ENCODE assay signal across 11 mouse cellular contexts in genomic region chr3:40408921-40409488, GRCm38 (mm10).
DNase-seq lines count a peak whose midpoint lies in the region; ATAC-seq lines count a peak whose summit lies in the region.
"Had no signal": no experiment of that assay in that cellular context is flagged by ENCODE, and none has a peak within 500 bp of the region (broad histone marks: within the 10 kb centered on the region; RNA-seq: fewer than 3 reads in every experiment).

No protein-coding gene starts in this region.

- 54% methylated on average over 5 of the region's 5 CpGs for WGBS in midbrain, embryonic 11.5 days
- WGBS in midbrain, embryonic 14.5 days, result 46% methylated on average over 5 of the region's 5 CpGs
- WGBS in limb, embryonic 10.5 days, result 41% methylated on average over 5 of the region's 5 CpGs

- H3K9ac ChIP-seq in midbrain, embryonic 11.5 days (ENCODE audit: low read length), result no peak overlapping the region
- no peak overlapping the region for H3K9ac ChIP-seq in midbrain, embryonic 14.5 days (replicated peaks; ENCODE audit: low read length)
- H3K9ac ChIP-seq: embryonic facial prominence, embryonic 15.5 days; hindbrain, embryonic 13.5 days; liver, embryonic 14.5 days had no signal

- no peaks in the 10 kb centered on the region for H3K9me3 ChIP-seq in midbrain, embryonic 11.5 days (ENCODE audit: control insufficient read depth, low read length)
- H3K9me3 ChIP-seq in midbrain, embryonic 14.5 days (ENCODE audit: control insufficient read depth, low read length), result no peaks in the 10 kb centered on the region
- H3K9me3 ChIP-seq in limb, embryonic 10.5 days (replicated peaks), result no peaks in the 10 kb centered on the region
- H3K9me3 ChIP-seq: embryonic facial prominence, embryonic 15.5 days; hindbrain, embryonic 13.5 days had no signal

- no peaks in the 10 kb centered on the region for H3K27me3 ChIP-seq in midbrain, embryonic 11.5 days (ENCODE audit: control insufficient read depth, insufficient read depth, low read length)
- no peaks in the 10 kb centered on the region for H3K27me3 ChIP-seq in midbrain, embryonic 14.5 days (ENCODE audit: control insufficient read depth, insufficient read depth, low read length)
- no peaks in the 10 kb centered on the region for H3K27me3 ChIP-seq in limb, embryonic 10.5 days (ENCODE audit: low read depth, poor library complexity, severe bottlenecking)
- H3K27me3 ChIP-seq: embryonic facial prominence, embryonic 15.5 days; hindbrain, embryonic 13.5 days had no signal

- no peak for ATAC-seq in midbrain, embryonic 11.5 days (ENCODE audit: low FRiP score)
- ATAC-seq in midbrain, embryonic 14.5 days (ENCODE audit: low FRiP score, low TSS enrichment), result no peak

- H3K4me1 ChIP-seq in midbrain, embryonic 11.5 days (ENCODE audit: control insufficient read depth, insufficient read depth, low read length), result no peaks in the 10 kb centered on the region
- H3K4me1 ChIP-seq in midbrain, embryonic 14.5 days (ENCODE audit: control insufficient read depth, insufficient read depth, low read length), result no peaks in the 10 kb centered on the region
- H3K4me1 ChIP-seq in limb, embryonic 10.5 days, result peaks cover 50% of the 10 kb centered on the region

- H3K4me3 ChIP-seq in midbrain, embryonic 11.5 days (ENCODE audit: low read depth, low read length), result no peak overlapping the region
- no peak overlapping the region for H3K4me3 ChIP-seq in midbrain, embryonic 14.5 days (replicated peaks; ENCODE audit: low read depth, low read length)
- H3K4me3 ChIP-seq in limb, embryonic 10.5 days, result no peak overlapping the region
- H3K4me3 ChIP-seq: embryonic facial prominence, embryonic 15.5 days; hindbrain, embryonic 13.5 days had no signal

- H3K4me2 ChIP-seq in midbrain, embryonic 11.5 days, result no peak overlapping the region
- H3K4me2 ChIP-seq in midbrain, embryonic 14.5 days (ENCODE audit: low read length), result no peak overlapping the region
- H3K4me2 ChIP-seq: embryonic facial prominence, embryonic 15.5 days; hindbrain, embryonic 13.5 days had no signal

- H3K36me3 ChIP-seq in midbrain, embryonic 11.5 days (ENCODE audit: control insufficient read depth, insufficient read depth, low read length), result no peaks in the 10 kb centered on the region
- H3K36me3 ChIP-seq in midbrain, embryonic 14.5 days (ENCODE audit: control insufficient read depth, insufficient read depth, low read length), result no peaks in the 10 kb centered on the region
- no peaks in the 10 kb centered on the region for H3K36me3 ChIP-seq in limb, embryonic 10.5 days
- H3K36me3 ChIP-seq: embryonic facial prominence, embryonic 15.5 days; hindbrain, embryonic 13.5 days had no signal

- peak; percentile 82 for DNase-seq in midbrain, embryonic 11.5 days (ENCODE audit: low spot score, missing footprints)
- DNase-seq in midbrain, embryonic 14.5 days, result no peak
- peak; percentile 33 for DNase-seq in heart, postnatal 4 days
- peak; percentile 72 for DNase-seq in limb, embryonic 10.5 days (ENCODE audit: low spot score)
- peak; percentile 30 to 80 for DNase-seq in lung, postnatal 4 days
- no peak for DNase-seq in frontal cortex, postnatal 10 days (ENCODE audit: low spot score in 2 of 2)
- DNase-seq in ovary, adult 18-20 months (ENCODE audit: low spot score), result no peak
- no peak for DNase-seq in left cerebral cortex, postnatal 14 days (ENCODE audit: low spot score in 2 of 2)

- H3K27ac ChIP-seq in midbrain, embryonic 11.5 days (ENCODE audit: low read depth, low read length), result no peak overlapping the region
- no peak overlapping the region for H3K27ac ChIP-seq in midbrain, embryonic 14.5 days (replicated peaks; ENCODE audit: low read depth, low read length)
- peak overlapping the region; percentile 70; the same call in 1 of the 2 replicates for H3K27ac ChIP-seq in limb, embryonic 10.5 days
- H3K27ac ChIP-seq: embryonic facial prominence, embryonic 15.5 days; hindbrain, embryonic 13.5 days; liver, embryonic 14.5 days had no signal

- intact Hi-C loops in left cerebral cortex, postnatal 14 days (cut with DNase I), result no loop called here

Comparison
In these comparisons a context has a peak if more than half of its experiments do, and no peak if none do; other contexts are left out.
1. DNase-seq: peak in midbrain, embryonic 11.5 days (single experiment), heart, postnatal 4 days (single experiment), limb, embryonic 10.5 days (single experiment) and lung, postnatal 4 days (2 of 2); none in midbrain, embryonic 14.5 days (single experiment), frontal cortex, postnatal 10 days (0 of 2), ovary, adult 18-20 months (single experiment) and left cerebral cortex, postnatal 14 days (0 of 2).